Mouse (Mus musculus): ENCODE data around the gene Zfp184. TPM values are rescaled to one million over a fixed set of nuclear protein-coding genes. Genes with fewer than 3 reads are reported as not detected.

Gene Zfp184
- polyA plus RNA-seq, 2 experiments, result 0.41 to 0.50 TPM

DNA sequence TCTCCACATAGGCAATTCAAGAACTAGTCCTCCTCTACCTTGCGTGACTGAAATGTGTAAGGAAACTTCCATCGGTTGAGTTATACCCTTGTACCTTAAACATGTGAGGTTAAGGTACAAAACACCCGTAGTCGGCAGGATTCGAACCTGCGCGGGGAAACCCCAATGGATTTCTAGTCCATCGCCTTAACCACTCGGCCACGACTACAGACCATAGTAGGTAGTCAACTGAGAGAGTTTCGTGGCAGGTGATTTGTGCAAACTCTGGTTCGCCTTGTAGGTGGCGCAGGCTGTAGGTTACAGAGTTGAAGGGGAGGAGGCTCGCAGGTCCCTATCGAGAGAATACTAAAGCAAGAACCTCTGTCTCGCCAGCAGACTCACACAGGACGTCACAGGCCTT lies 7.9 kb upstream of the Zfp184 start:
- H3K4me1 ChIP-seq (replicated peaks; ENCODE audit: control insufficient read depth in 2 of 2, insufficient read depth in 2 of 2, low read length in 1 of 2), result peaks cover 13 to 26% of the 10 kb centered on the region in 2 experiments
- peak overlapping the region; percentile 59 for H3K9ac ChIP-seq (replicated peaks)
- peak overlapping the region; percentile 60 for H3K4me2 ChIP-seq (ENCODE audit: low read depth)
- peak overlapping the region; percentile 56 to 79 for H3K4me3 ChIP-seq (ENCODE audit: insufficient read depth in 1 of 2, low read depth in 2 of 2, low read length in 2 of 2)
- H3K9me3 ChIP-seq (ENCODE audit: control insufficient read depth, low read length), result no peaks in the 10 kb centered on the region
- H3K27me3 ChIP-seq (ENCODE audit: control insufficient read depth, insufficient read depth, low read length), result no peaks in the 10 kb centered on the region
- TF ChIP-seq CTCF (IDR thresholded peaks at IDR 0.05; ENCODE audit: low read depth), result peak; percentile 37
- no peak for TF ChIP-seq EP300 (IDR thresholded peaks at IDR 0.05; ENCODE audit: low read depth)
- no peak overlapping the region; the same call in none of the 2 replicates for H3K27ac ChIP-seq
- under 1% methylated on average over 17 of the region's 17 CpGs for WGBS (ENCODE audit: insufficient replicate concordance)
- ATAC-seq (ENCODE audit: insufficient read depth) (peak; percentile 79), DNase-seq (ENCODE audit: low read depth in 3 of 3, low spot score in 3 of 3) (peak; percentile 80 to 86 (median 82))
- H3K36me3 ChIP-seq (replicated peaks; ENCODE audit: control insufficient read depth, insufficient read depth, low read depth), result no peaks in the 10 kb centered on the region

DNA sequence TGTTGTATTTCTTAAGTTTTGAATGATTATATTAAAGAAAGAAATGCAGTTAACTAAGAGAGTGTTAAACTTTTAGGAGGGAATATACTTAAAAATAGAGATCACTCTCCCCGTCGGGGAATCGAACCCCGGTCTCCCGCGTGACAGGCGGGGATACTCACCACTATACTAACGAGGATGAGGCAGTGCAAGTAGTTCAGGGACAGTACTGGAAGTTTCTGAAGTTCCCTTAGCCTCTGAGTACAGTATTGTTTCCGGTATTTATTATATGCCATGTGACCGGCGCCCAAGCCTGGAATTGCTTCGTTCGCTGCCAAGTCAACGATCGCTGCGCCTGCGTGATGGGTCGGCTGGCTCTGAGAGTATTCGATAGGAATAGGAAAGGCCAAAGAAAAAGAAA lies 4.7 kb upstream of the Zfp184 start:
- Histone ChIP-seq H3K4me3 (ENCODE audit: insufficient read depth in 1 of 2, low read depth in 2 of 2, low read length in 2 of 2) (peak overlapping the region; percentile 61 to 64), H3K9me3 (ENCODE audit: control insufficient read depth, low read length) (no peaks in the 10 kb centered on the region), H3K27ac (no peak overlapping the region), H3K27me3 (ENCODE audit: control insufficient read depth, insufficient read depth, low read length) (no peaks in the 10 kb centered on the region), H3K36me3 (replicated peaks; ENCODE audit: control insufficient read depth, insufficient read depth, low read depth) (no peaks in the 10 kb centered on the region), H3K4me2 (ENCODE audit: low read depth) (peak overlapping the region; percentile 82), H3K9ac (replicated peaks) (peak overlapping the region; percentile 64), H3K4me1 (replicated peaks; ENCODE audit: control insufficient read depth in 2 of 2, insufficient read depth in 2 of 2, low read length in 1 of 2) (peaks cover 6 to 18% of the 10 kb centered on the region in 2 experiments)
- ATAC-seq (ENCODE audit: insufficient read depth), result peak; percentile 69
- DNase-seq (ENCODE audit: low read depth in 3 of 3, low spot score in 3 of 3), result peak; percentile 81 to 92 (median 83)
- WGBS (ENCODE audit: insufficient replicate concordance), result under 1% methylated on average over 19 of the region's 19 CpGs
- TF ChIP-seq CTCF (IDR thresholded peaks at IDR 0.05; ENCODE audit: low read depth) (no peak), EP300 (IDR thresholded peaks at IDR 0.05; ENCODE audit: low read depth) (0 out of 2 replicates have a peak, but pooled peaks have one; percentile 5)

DNA sequence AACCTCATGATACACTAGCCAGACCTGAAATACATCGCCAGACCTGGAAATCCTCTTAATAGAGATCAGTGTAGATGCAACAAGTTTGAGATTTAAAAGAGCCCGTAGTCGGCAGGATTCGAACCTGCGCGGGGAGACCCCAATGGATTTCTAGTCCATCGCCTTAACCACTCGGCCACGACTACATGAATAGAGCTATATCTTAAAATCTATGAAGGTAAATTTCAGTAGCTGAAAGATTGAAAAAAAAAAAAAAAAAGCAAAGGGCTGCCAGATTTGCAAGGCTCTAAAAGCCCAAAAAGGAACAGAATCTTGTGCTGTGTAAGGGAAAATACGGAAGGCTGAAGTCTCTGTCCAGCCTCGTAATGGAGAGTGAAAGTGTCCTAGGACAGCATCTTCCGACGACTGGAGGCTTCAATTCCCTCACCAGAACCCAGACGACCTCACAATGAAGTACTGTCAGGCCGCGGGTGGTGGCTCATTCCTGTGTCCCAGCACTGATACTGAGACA lies 4.0 kb upstream of the Zfp184 start:
- TF ChIP-seq CTCF (IDR thresholded peaks at IDR 0.05; ENCODE audit: low read depth), result no peak
- TF ChIP-seq EP300 (IDR thresholded peaks at IDR 0.05; ENCODE audit: low read depth), result no peak
- ATAC-seq (ENCODE audit: insufficient read depth) (peak; percentile 57), DNase-seq (ENCODE audit: low read depth in 3 of 3, low spot score in 3 of 3) (peak in 2 of 3 experiments; percentile 52 to 63)
- peak overlapping the region; percentile 82 for H3K4me2 ChIP-seq (ENCODE audit: low read depth)
- peak overlapping the region; percentile 64 to 69 for H3K4me3 ChIP-seq (ENCODE audit: insufficient read depth in 1 of 2, low read depth in 2 of 2, low read length in 2 of 2)
- no peaks in the 10 kb centered on the region for H3K27me3 ChIP-seq (ENCODE audit: control insufficient read depth, insufficient read depth, low read length)
- H3K9me3 ChIP-seq (ENCODE audit: control insufficient read depth, low read length), result no peaks in the 10 kb centered on the region
- H3K27ac ChIP-seq, result no peak overlapping the region
- H3K36me3 ChIP-seq (replicated peaks; ENCODE audit: control insufficient read depth, insufficient read depth, low read depth), result no peaks in the 10 kb centered on the region
- WGBS (ENCODE audit: insufficient replicate concordance), result under 1% methylated on average over 16 of the region's 16 CpGs
- peak overlapping the region; percentile 64 for H3K9ac ChIP-seq (replicated peaks)
- peaks cover 6 to 20% of the 10 kb centered on the region in 2 experiments for H3K4me1 ChIP-seq (replicated peaks; ENCODE audit: control insufficient read depth in 2 of 2, insufficient read depth in 2 of 2, low read length in 1 of 2)

DNA sequence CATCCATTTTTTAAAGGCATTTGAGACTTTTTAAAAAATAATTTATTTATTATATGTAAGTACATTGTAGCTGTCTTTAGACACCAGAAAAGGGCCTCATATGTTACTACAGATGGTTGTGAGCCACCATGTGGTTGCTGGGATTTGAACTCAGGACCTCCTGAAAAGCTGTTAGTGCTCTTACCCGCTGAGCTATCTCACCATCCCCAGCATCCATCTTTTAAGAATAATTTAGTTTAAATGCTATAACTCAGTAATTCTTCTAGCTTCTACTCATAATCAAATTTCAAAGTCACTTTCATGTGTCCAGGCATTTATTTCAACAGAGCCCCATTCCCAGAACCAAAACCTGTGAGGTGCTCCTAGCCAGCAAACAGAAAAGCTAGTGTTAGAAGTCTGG lies 1.2 kb upstream of the Zfp184 start:
- H3K27ac ChIP-seq, result no peak overlapping the region
- TF ChIP-seq CTCF (IDR thresholded peaks at IDR 0.05; ENCODE audit: low read depth) (no peak), EP300 (IDR thresholded peaks at IDR 0.05; ENCODE audit: low read depth) (no peak)
- H3K36me3 ChIP-seq (replicated peaks; ENCODE audit: control insufficient read depth, insufficient read depth, low read depth), result no peaks in the 10 kb centered on the region
- ATAC-seq (ENCODE audit: insufficient read depth), result no peak
- no peaks in the 10 kb centered on the region for H3K27me3 ChIP-seq (ENCODE audit: control insufficient read depth, insufficient read depth, low read length)
- DNase-seq (ENCODE audit: low read depth in 3 of 3, low spot score in 3 of 3), result no peak
- WGBS (ENCODE audit: insufficient replicate concordance), result 62% methylated on average over 1 of the region's 1 CpGs
- H3K4me1 ChIP-seq (replicated peaks; ENCODE audit: control insufficient read depth in 2 of 2, insufficient read depth in 2 of 2, low read length in 1 of 2), result peaks cover 0 to 6% of the 10 kb centered on the region in 2 experiments; a peak in 2 of 4 replicates
- H3K9ac ChIP-seq (replicated peaks), result no peak overlapping the region
- H3K9me3 ChIP-seq (ENCODE audit: control insufficient read depth, low read length), result no peaks in the 10 kb centered on the region
- H3K4me3 ChIP-seq (ENCODE audit: insufficient read depth in 1 of 2, low read depth in 2 of 2, low read length in 2 of 2), result no peak overlapping the region
- H3K4me2 ChIP-seq (ENCODE audit: low read depth), result no peak overlapping the region

DNA sequence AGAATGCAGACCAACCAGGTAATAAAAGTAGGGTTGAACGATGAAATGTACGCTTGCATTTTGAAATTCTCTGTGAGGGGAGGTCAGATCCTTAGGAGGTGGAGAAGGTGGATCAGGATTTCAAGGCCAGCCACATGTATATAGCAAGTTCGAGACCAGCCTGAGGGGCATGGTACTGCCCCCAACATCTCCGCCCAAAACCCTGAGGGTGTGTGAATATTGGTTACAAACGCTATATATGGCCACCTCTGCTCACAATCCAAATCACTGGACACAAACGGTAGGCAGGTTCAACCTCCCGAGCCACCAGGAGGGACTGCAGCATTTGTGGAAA lies 335 bp upstream of the Zfp184 start:
- Histone ChIP-seq H3K4me3 (ENCODE audit: insufficient read depth in 1 of 2, low read depth in 2 of 2, low read length in 2 of 2) (peak overlapping the region; percentile 66 to 92), H3K9me3 (ENCODE audit: control insufficient read depth, low read length) (no peaks in the 10 kb centered on the region), H3K27me3 (ENCODE audit: control insufficient read depth, insufficient read depth, low read length) (no peaks in the 10 kb centered on the region), H3K4me1 (replicated peaks; ENCODE audit: control insufficient read depth in 2 of 2, insufficient read depth in 2 of 2, low read length in 1 of 2) (peaks cover 0 to 6% of the 10 kb centered on the region in 2 experiments; a peak in 2 of 4 replicates), H3K27ac (no peak overlapping the region), H3K36me3 (replicated peaks; ENCODE audit: control insufficient read depth, insufficient read depth, low read depth) (no peaks in the 10 kb centered on the region), H3K9ac (replicated peaks) (peak overlapping the region; percentile 68), H3K4me2 (ENCODE audit: low read depth) (peak overlapping the region; percentile 81)
- ATAC-seq (ENCODE audit: insufficient read depth) (peak; percentile 20; the same call in 1 of the 2 replicates), DNase-seq (ENCODE audit: low read depth in 3 of 3, low spot score in 3 of 3) (no peak)
- TF ChIP-seq EP300 (IDR thresholded peaks at IDR 0.05; ENCODE audit: low read depth), result no peak
- TF ChIP-seq CTCF (IDR thresholded peaks at IDR 0.05; ENCODE audit: low read depth), result no peak
- under 1% methylated on average over 7 of the region's 7 CpGs for WGBS (ENCODE audit: insufficient replicate concordance)

All from liver, embryonic 14.5 days (tissue).